In the genomic region with DNA sequence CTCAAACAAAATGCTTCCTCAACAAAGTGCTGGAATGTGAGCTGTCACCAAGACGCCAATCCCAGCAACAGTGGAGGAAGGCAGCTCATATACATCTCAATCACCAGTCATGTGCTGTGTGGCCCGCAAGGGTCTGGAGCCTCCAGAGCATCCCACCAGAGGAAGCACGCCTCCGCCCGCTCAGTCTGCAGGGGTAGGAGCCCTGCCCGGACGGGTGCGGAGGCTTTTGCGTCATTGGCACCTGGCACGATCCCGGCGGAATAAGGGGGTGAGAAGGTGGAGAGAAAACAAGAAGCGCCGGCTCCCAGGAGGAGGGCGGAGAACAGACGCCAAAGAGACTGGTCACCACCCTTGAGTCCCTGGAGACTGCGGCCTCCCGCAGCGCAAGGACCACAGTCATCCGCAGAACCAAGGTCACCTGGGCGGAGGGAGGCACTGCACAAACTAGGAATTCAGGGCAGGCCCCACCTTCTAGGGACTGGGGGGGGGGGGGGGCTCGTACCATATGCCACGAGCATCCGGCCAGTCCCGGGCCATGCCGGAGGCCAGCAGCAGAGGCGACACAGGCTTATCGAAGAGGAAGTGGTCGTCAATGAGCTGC, we compare ENCODE assay signal across 8 mouse cellular contexts. TPM values are rescaled to one million over a fixed set of nuclear protein-coding genes. Genes with fewer than 3 reads are reported as not detected.
DNase-seq lines count a peak whose midpoint lies in the region; ATAC-seq and TF ChIP-seq lines count a peak whose summit lies in the region.

No protein-coding gene starts in this region.

- ATAC-seq in limb, embryonic 13.5 days (ENCODE audit: low FRiP score, low read depth): no peak
- no peak for ATAC-seq in midbrain, postnatal 0 days (ENCODE audit: low FRiP score)

- no peaks in the 10 kb centered on the region for H3K9me3 ChIP-seq in hindbrain, embryonic 10.5 days
- H3K9me3 ChIP-seq in limb, embryonic 13.5 days: no peaks in the 10 kb centered on the region
- H3K9me3 ChIP-seq in midbrain, postnatal 0 days (ENCODE audit: low read length): no peaks in the 10 kb centered on the region

- peak overlapping the region; percentile 97 for H3K27ac ChIP-seq in cortical plate, adult 2 months (ENCODE audit: insufficient read depth, low read length)
- peak overlapping the region; percentile 95 for H3K27ac ChIP-seq in hindbrain, embryonic 10.5 days
- no peak overlapping the region for H3K27ac ChIP-seq in limb, embryonic 13.5 days
- H3K27ac ChIP-seq in midbrain, postnatal 0 days (ENCODE audit: low read depth, low read length): peak overlapping the region; percentile 89

- peaks cover 60% of the 10 kb centered on the region for H3K27me3 ChIP-seq in hindbrain, embryonic 10.5 days (ENCODE audit: insufficient read depth, poor library complexity, severe bottlenecking)
- peaks cover 65% of the 10 kb centered on the region for H3K27me3 ChIP-seq in limb, embryonic 13.5 days
- H3K27me3 ChIP-seq in midbrain, postnatal 0 days (ENCODE audit: insufficient read depth, low read length): no peaks in the 10 kb centered on the region

- peak overlapping the region; percentile 69 for H3K9ac ChIP-seq in limb, embryonic 13.5 days
- H3K9ac ChIP-seq in midbrain, postnatal 0 days (replicated peaks; ENCODE audit: low read length, poor library complexity, severe bottlenecking): peak overlapping the region; percentile 99

- DNase-seq in right cerebral cortex, adult 18-20 months: peak; percentile 87
- DNase-seq in right cerebral cortex, postnatal 14 days: no peak
- peak; percentile 41 for DNase-seq in hindbrain, embryonic 10.5 days (ENCODE audit: low spot score)
- peak; percentile 42 for DNase-seq in midbrain, postnatal 0 days (ENCODE audit: low spot score)
- DNase-seq in urinary bladder, adult 18-20 months (ENCODE audit: low spot score in 2 of 2): no peak
- DNase-seq in thymus, postnatal 25 days: no peak

- peak; percentile 51; the same call in 1 of the 2 replicates for TF ChIP-seq POLR2A in cortical plate, adult 2 months (IDR thresholded peaks at IDR 0.05; ENCODE audit: extremely low read depth, insufficient read depth, low read length)

- TF ChIP-seq CTCF in cortical plate, adult 2 months (IDR thresholded peaks at IDR 0.05; ENCODE audit: extremely low read depth, insufficient read depth, low read length): no peak
- TF ChIP-seq CTCF in midbrain, postnatal 0 days (IDR thresholded peaks at IDR 0.05): no peak

- peaks cover 2% of the 10 kb centered on the region; the same call in 1 of the 2 replicates for H3K4me1 ChIP-seq in cortical plate, adult 2 months (ENCODE audit: control insufficient read depth, insufficient read depth, low read length)
- peaks cover 58% of the 10 kb centered on the region for H3K4me1 ChIP-seq in hindbrain, embryonic 10.5 days (replicated peaks)
- peaks cover 37% of the 10 kb centered on the region for H3K4me1 ChIP-seq in limb, embryonic 13.5 days
- H3K4me1 ChIP-seq in midbrain, postnatal 0 days (ENCODE audit: insufficient read depth, low read length): 0 out of 2 replicates have a peak, but pooled peaks cover 10% of the 10 kb centered on the region

- peak overlapping the region; percentile 99 for H3K4me3 ChIP-seq in cortical plate, adult 2 months (ENCODE audit: insufficient read depth, low read length)
- H3K4me3 ChIP-seq in hindbrain, embryonic 10.5 days: peak overlapping the region; percentile 90
- peak overlapping the region; percentile 59 for H3K4me3 ChIP-seq in limb, embryonic 13.5 days
- H3K4me3 ChIP-seq in midbrain, postnatal 0 days (ENCODE audit: low read depth, low read length): peak overlapping the region; percentile 88

- peaks cover 51% of the 10 kb centered on the region for H3K36me3 ChIP-seq in hindbrain, embryonic 10.5 days
- no peaks in the 10 kb centered on the region for H3K36me3 ChIP-seq in limb, embryonic 13.5 days
- no peaks in the 10 kb centered on the region for H3K36me3 ChIP-seq in midbrain, postnatal 0 days (ENCODE audit: insufficient read depth, low read length)

- WGBS in hindbrain, embryonic 10.5 days: 3% methylated on average over 29 of the region's 29 CpGs
- 4% methylated on average over 27 of the region's 29 CpGs for WGBS in limb, embryonic 13.5 days
- 4% methylated on average over 26 of the region's 29 CpGs for WGBS in midbrain, postnatal 0 days

- H3K4me2 ChIP-seq in limb, embryonic 13.5 days (replicated peaks): peak overlapping the region; percentile 98
- peak overlapping the region; percentile 63 for H3K4me2 ChIP-seq in midbrain, postnatal 0 days (ENCODE audit: low read depth, low read length, poor library complexity, severe bottlenecking)

RNA-seq across cellular contexts. Expression of gene Ckb, which starts 1.7 kb away (rescaled TPM):
- 3,152 and 3,325 TPM in 2 replicates for polyA plus RNA-seq in cortical plate, adult 2 months (2012; rRNA removed)
- polyA plus RNA-seq in hindbrain, embryonic 10.5 days (2016; fragmentation: Nextera tagmentation; extraction: Ambion mirVana): 2,059 and 2,773 TPM in 2 replicates
- polyA plus RNA-seq in limb, embryonic 13.5 days (2015; fragmentation: Nextera tagmentation; extraction: Ambion mirVana): 128 and 135 TPM in 2 replicates
- 1,673 and 2,112 TPM in 2 replicates for total RNA-seq in midbrain, postnatal 0 days (2014; rRNA removed)
- polyA plus RNA-seq in midbrain, postnatal 0 days (2015; fragmentation: Nextera tagmentation; extraction: Ambion mirVana): 1,654 and 1,809 TPM in 2 replicates

RNA-seq across cellular contexts. Expression of gene Trmt61a, which starts 7.4 kb away (rescaled TPM):
- polyA plus RNA-seq in cortical plate, adult 2 months (2012; rRNA removed): 20.0 and 20.8 TPM in 2 replicates
- polyA plus RNA-seq in hindbrain, embryonic 10.5 days (2016; fragmentation: Nextera tagmentation; extraction: Ambion mirVana): 15.1 and 16.2 TPM in 2 replicates
- polyA plus RNA-seq in limb, embryonic 13.5 days (2015; fragmentation: Nextera tagmentation; extraction: Ambion mirVana): 10.7 and 13.0 TPM in 2 replicates
- 23.2 and 27.5 TPM in 2 replicates for total RNA-seq in midbrain, postnatal 0 days (2014; rRNA removed)
- 8.4 and 8.7 TPM in 2 replicates for polyA plus RNA-seq in midbrain, postnatal 0 days (2015; fragmentation: Nextera tagmentation; extraction: Ambion mirVana)

RNA-seq across cellular contexts. Expression of gene Bag5, which starts 42.6 kb away (rescaled TPM):
- 49.6 and 51.0 TPM in 2 replicates for polyA plus RNA-seq in cortical plate, adult 2 months (2012; rRNA removed)
- 53.5 and 53.6 TPM in 2 replicates for polyA plus RNA-seq in hindbrain, embryonic 10.5 days (2016; fragmentation: Nextera tagmentation; extraction: Ambion mirVana)
- 62.7 and 63.0 TPM in 2 replicates for polyA plus RNA-seq in limb, embryonic 13.5 days (2015; fragmentation: Nextera tagmentation; extraction: Ambion mirVana)
- 28.7 and 43.5 TPM in 2 replicates for total RNA-seq in midbrain, postnatal 0 days (2014; rRNA removed)
- 68.7 and 70.8 TPM in 2 replicates for polyA plus RNA-seq in midbrain, postnatal 0 days (2015; fragmentation: Nextera tagmentation; extraction: Ambion mirVana)

RNA-seq across cellular contexts. Expression of gene Apopt1, which starts 42.6 kb away (rescaled TPM):
- polyA plus RNA-seq in cortical plate, adult 2 months (2012; rRNA removed): 48.4 and 52.6 TPM in 2 replicates
- 55.3 and 59.2 TPM in 2 replicates for polyA plus RNA-seq in hindbrain, embryonic 10.5 days (2016; fragmentation: Nextera tagmentation; extraction: Ambion mirVana)
- polyA plus RNA-seq in limb, embryonic 13.5 days (2015; fragmentation: Nextera tagmentation; extraction: Ambion mirVana): 60.8 and 61.0 TPM in 2 replicates
- total RNA-seq in midbrain, postnatal 0 days (2014; rRNA removed): 17.9 and 27.8 TPM in 2 replicates
- 63.1 and 67.0 TPM in 2 replicates for polyA plus RNA-seq in midbrain, postnatal 0 days (2015; fragmentation: Nextera tagmentation; extraction: Ambion mirVana)

Comparison
In these comparisons a context has a peak if more than half of its experiments do, and no peak if none do; other contexts are left out.
1. DNase-seq: peak in right cerebral cortex, adult 18-20 months (single experiment), hindbrain, embryonic 10.5 days (single experiment) and midbrain, postnatal 0 days (single experiment); none in right cerebral cortex, postnatal 14 days (single experiment), urinary bladder, adult 18-20 months (0 of 2) and thymus, postnatal 25 days (single experiment).
2. RNA of gene Ckb, which starts 1.7 kb away (polyA plus RNA-seq): 3,152 to 3,325 TPM in cortical plate, adult 2 months, 2,059 to 2,773 TPM in hindbrain, embryonic 10.5 days and 1,654 to 1,809 TPM in midbrain, postnatal 0 days; 128 to 135 TPM in limb, embryonic 13.5 days; every median in the first group is over 10 times any median in the second.
3. Peak in every context shown above with its lines, with median percentiles within 50 percentile points of each other: H3K4me3 ChIP-seq.